Mouse (Mus musculus) cerebellum, postnatal 4 days (tissue): ENCODE results near the gene Ppm1m.
"Not testable (repeated sequence)": the region's sequence is repeated elsewhere in the genome, so short reads cannot be mapped to it uniquely, and the experiment has no call there.

ENCODE experiments used
- DNase-seq, 2 experiments: peaks; one replicate each; pipeline ENCODE4 v3.0.0; 2022; ENCODE audit warnings: low spot score in 2 of 2, mixed read lengths in 1 of 2

Gene Ppm1m

GRCm38 (mm10) chr9:106192998-106193397, 6.5 kb downstream of the Ppm1m start:
- DNase-seq: no peak

DNA sequence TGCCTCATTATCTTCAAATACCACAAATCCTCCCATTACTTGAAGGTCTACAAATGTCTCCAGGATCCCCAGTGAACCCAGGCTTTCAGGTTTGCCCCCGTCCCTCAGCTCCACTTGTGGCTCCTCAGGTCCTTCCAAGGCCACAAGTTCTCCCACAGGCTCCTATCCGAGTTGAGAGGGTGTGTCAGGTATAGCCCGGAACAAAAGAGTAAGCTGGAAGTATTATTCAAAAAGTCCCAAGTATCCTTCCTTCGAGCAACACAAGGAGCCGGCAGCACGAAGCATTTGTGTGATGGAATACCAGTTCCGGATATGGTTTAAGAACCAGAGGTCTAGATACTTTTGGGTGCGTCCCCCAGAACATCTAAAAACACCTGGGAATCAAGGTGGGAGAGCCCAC, 7.5 kb downstream of the Ppm1m start:
- DNase-seq: no peak

- DNase-seq: no peak
These were observed 8.2 kb downstream of the Ppm1m start for GRCm38 (mm10) chr9:106191355-106191754.

DNA sequence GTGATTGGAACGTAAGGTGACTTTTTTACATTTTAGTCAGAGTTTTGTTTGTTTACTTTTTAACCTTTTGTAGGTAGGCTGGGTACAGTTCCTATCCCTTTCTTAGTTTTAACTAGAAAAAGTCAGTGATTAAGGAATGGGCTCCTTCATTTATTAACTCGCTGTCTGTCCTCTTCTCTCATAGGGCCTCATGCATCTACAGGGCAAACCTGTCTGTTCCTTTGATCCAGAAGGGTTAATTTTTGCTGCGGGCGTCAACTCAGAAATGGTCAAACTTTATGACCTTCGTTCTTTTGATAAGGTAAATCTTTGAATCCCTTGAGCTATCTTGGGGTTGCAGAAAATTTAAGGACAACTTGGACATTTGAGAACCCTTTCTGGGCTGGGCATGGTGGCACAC, 15.6 kb downstream of the Ppm1m start:
- DNase-seq: no peak

DNA sequence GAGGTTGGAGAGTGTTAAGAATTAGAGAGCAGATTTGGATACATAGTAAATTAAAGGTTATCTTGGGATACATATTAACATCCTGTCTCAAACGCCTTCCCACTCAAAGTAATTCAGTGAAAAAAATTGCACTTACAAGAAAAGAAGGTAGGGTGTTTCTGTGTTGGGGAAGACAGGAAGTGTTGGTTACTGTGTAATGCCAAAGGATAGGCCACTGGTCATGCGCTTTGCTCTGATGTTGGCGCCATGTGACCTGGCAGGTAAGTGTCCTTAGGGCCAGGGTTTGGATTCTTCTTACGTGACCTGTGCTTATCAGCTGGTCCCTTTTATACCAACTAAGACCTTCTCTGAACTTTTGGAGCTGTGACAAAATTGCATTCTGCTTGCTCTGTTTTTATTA, 17.4 kb downstream of the Ppm1m start:
- DNase-seq: no peak

- DNase-seq: no peak
These were observed 19.6 kb downstream of the Ppm1m start for GRCm38 (mm10) chr9:106179964-106180363.

DNA sequence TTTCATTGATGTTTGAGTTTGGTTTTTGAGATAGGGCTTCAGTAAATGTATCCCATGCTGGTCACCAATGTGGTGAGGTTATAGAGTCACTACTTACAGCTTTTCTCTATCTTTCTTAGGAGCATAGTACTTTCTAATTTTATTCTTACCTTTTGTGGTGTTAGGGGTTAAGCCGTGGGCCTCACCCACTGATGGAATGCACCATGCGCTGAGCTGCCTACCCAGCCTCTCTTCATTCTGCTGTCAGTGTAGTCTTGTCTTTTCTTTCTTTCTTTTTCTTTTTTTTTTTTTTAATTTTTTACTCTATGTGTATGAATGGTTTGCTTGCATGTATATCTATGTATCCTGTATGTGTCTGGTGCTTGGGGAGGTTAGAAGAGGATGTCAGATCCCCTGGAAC, 20.1 kb downstream of the Ppm1m start:
- no peak for DNase-seq

DNA sequence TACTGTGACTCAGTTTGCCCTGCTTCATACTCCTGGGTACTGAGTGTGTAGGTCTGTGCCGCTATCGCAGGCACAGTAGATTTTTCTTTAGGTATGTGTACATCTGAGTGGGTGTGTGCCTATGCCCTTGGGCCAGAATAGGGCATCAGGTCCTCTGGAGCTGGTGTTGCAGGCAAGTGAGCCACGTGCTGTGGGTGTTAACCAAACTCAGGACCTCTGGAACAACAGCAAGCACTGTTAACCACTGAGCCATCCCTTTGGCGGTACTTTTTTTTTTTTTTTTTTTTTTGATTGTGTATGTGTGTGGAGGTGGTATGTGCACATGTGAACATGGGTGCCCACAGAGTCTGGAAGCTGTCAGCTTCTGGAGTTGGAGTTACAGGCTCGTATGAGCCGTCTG, 21.7 kb downstream of the Ppm1m start:
- no peak for DNase-seq

DNA sequence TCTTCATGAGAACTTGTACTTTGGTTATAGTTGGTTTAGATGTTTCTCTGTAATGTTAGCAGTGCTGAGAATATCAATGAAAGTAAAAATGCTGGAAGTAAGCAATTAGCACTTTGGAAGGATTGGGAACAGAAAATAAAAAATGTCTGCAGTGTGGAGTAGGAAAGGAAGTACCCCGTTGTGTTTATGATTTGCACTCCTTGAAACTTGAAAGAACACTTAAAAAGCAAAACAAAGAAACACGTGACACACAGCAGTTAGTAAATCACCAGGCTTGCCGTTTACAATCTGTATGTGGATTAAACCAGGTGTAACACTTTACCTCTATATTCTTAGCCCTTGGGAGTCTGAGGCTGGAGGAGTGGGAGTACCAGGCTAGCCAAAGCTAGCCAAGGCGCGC, 22.8 kb downstream of the Ppm1m start:
- no peak for DNase-seq

GRCm38 (mm10) chr9:106175552-106176200, 23.9 kb downstream of the Ppm1m start:
- no peak for DNase-seq

- DNase-seq: no peak
These were observed 26.2 kb downstream of the Ppm1m start for GRCm38 (mm10) chr9:106173363-106173762.

DNA sequence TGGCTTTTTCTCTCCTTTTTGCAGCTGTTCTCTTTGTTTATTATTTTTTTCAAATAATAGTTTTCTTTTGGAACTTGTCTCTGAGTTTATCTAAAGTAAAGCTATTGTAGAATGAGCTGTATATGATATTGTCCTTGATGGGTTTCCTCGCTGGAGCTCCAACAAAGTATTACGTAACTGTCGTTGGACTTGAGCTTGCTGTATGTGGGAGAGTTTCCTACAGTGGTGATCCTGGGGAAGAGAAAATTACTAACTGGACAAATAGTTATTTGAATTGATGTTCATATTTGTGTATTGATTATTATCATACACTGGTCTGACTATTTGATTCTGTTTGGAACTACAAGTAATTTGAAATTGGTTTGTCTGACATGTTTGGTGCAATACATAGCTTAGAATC, 27.0 kb downstream of the Ppm1m start:
- no peak for DNase-seq

DNA sequence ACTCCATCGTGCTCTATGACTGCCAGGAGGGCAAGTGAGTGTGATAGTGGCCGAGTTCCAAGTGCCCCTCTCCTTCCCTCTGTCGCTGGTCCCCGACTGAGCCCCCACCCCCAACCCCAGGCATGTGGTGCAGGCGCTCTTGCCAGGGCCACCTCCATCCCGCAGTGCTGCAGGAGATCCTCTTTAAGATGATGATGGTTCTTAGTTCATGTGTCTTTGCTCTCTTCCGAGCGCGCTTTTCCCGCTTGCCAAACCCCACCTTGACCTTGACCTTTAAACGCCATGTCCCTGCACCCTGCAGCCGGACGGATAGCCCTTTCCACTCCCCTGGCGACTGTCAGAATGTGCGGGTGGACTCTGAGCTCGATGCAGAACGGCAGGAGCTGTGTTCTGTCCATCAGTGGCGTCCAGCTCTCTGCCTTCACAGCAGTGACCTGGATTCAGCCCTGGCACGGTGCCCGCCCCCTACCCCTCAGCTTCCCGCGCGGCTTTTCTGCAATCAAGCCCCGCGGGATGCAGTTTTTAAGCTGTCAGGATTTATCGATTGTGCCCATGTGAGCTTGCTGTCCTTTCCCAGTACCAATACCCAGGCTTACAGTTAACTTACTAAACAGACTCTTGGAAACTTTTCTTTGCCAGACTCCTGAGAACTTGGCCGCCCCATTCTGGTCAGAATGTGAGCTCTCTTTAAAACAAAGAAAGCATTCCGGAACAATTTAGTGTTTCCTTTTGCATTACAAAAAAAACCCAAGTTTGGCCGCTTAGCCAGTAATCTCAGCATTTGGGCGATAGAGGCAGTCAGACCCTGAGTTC, 28.0 kb downstream of the Ppm1m start:
- peak in 1 of 2 experiments; percentile 75 for DNase-seq

GRCm38 (mm10) chr9:106170556-106171345, 28.8 kb downstream of the Ppm1m start, which contains the start of gene Wdr82:
Wdr82 (plus strand) TSS chr9:106170928.
- DNase-seq: peak; percentile 75 to 87

- DNase-seq: no peak
These were observed 29.6 kb downstream of the Ppm1m start for GRCm38 (mm10) chr9:106169917-106170316.

GRCm38 (mm10) chr9:106169006-106169405, 30.5 kb downstream of the Ppm1m start:
- DNase-seq: not testable (repeated sequence)

GRCm38 (mm10) chr9:106167703-106168102, 31.8 kb downstream of the Ppm1m start:
- DNase-seq: no peak

DNA sequence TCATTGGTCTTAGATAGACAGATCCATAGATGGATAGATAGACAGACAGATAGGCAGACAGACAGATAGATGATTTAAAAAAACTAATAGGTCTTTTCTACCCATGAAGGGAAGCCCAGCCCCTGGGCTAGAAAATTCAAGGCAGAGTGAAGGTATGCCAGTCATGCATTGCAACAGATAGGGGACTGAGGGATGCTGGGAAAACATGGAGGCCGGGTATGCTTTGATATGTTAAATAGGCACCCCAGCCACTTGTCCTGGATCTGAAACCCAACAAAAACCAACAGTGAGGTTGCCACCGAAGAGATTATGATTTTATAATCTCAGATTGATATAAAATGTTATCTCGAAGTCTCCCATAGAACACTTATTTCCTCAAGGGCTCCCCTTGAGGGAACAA, 32.3 kb downstream of the Ppm1m start:
- no peak for DNase-seq

- no peak for DNase-seq
These were observed 32.8 kb downstream of the Ppm1m start for GRCm38 (mm10) chr9:106166709-106167108.

GRCm38 (mm10) chr9:106160426-106160825, 39.1 kb downstream of the Ppm1m start:
- DNase-seq: no peak

- DNase-seq: peak; percentile 95 to 97
These were observed 39.7 kb downstream of the Ppm1m start for GRCm38 (mm10) chr9:106159784-106160301.

DNA sequence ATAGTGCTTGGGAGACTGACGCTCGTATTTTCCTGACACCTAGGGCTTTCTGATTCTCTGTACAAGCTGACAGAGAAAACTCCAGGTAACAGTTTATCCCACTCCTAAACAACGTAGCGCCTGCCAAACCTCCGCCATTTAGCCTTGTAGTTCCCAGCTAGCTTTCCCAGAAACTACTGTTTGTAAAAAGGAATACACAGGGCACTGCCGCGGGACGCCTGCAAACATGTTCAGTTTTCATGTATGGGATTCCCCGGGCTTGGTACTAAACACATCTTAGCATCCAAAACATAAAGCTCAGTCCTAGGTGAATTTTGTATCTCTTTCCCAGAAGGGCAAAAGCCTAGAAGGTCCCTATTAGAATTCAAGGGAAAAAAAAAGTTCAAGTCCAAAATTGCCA, 40.3 kb downstream of the Ppm1m start:
- no peak for DNase-seq
